Mouse (Mus musculus): Measurements from ENCODE around the gene Mrpl52.

Gene Mrpl52

DNA sequence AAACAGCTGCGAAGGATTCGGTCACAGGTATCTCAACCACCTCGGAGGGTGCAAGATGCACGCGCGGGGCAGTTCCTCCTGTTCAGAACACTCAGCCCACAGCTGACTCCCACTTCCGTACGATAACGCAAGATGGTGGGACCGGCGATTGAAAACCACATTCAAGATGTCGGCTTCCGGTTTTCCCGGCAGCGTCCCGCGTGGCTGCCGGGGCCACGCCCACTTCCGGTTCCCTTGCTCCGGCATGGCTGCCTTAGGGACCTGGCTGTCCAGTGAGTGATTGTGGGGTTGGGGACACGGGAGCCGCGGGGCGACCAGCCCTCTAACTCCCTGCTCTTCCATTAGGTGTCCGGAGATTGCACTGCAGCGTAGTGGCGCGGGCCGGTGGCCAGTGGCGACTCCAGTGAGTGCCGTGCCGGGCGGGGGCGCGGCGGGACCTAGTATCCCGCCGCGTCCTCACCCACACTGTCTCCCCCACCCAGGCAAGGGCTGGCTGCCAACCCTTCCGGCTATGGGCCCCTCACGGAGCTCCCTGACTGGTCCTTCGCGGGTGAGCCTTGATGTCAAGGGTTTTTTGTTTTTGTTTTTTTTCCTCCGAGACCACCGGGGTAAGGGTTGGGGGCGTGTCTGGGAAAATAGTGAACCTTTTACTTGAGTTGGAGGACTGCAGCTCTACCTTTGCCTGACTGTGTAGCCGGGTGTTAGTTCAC is at the start of gene Mrpl52:
Gene Mrpl52 (plus strand): TSS at position 221 of the 710 bp plus-strand sequence.
- DNase-seq = peak; percentile 88 to 91

DNA sequence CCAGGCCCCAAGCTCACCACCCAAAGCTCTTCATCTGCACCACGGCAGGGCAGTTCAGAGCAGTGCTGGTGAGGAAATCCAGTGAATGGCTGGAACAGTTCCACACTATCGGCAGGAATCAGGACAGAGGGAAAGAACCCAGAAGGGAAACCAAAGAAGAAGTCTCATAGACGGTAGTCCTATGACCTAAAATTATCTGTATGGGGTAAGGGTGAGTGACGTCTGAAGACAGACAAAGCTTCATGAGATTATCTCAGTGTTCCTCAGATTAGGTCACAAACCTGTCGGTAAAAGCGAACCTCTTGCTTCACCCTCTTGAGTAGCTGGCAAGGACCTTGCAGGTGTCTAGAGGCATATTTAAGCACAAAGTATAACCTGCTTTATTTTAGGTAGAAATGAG is 49.5 kb upstream of the Mrpl52 start:
- no peak for DNase-seq

DNA sequence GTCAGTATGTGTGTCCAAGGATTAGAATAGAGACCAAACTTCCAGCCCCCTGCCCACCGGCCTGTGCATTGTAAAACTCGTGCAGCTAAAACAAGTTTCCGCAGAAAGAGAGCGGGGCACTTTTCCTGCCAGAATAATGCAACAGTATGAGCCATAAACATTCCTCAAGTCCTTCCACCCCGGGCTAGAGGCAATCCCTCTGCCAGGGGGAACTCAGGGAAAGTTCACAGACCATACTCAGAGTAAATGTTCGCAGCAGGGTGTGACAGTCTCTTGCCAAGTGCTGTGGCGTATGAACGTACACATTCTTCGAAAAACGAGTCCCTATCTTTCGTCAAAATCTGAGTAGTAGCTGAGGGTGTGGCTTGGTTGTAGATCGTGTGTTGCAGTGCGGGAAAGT is 47.1 kb upstream of the Mrpl52 start:
- DNase-seq = no peak

DNA sequence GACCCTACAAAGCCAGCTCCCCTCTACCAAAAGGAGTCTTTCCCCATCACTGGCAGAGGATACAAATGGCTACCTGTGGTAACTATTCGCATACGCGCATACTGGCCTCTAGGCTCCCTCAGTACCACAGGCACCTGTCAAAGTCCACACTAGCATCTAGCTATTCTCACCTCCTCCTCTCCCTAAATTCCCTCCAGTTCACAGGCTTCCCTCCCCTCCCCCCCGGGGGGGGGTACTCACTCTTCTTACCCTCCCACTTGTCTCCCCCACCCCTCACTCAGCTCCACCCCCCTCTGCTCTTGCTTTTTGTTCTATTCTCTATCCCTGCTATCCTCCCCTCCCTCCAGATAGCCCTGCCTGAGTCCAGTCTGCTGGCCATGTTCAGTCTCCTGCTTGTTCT is 46.1 kb upstream of the Mrpl52 start:
- DNase-seq = no peak

DNA sequence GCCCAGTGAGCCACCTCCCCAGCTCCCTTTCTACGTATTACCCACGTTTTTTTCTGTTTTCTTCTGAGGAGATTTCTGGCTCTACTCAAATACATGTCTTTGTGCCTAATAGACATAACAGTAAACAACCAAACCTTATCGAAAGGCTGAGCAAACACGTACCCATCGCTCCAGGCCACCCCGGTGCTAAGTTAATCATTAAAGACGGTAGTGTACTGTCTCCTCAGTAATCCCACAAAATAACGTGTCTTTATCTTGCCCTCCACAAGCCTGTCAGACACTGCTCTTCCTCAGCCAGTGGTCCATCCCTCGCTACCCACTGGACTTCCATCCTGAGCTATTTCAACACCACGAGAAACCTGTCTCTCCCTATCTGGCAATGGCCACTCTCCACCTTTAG is 44.9 kb upstream of the Mrpl52 start:
- DNase-seq = no peak

DNA sequence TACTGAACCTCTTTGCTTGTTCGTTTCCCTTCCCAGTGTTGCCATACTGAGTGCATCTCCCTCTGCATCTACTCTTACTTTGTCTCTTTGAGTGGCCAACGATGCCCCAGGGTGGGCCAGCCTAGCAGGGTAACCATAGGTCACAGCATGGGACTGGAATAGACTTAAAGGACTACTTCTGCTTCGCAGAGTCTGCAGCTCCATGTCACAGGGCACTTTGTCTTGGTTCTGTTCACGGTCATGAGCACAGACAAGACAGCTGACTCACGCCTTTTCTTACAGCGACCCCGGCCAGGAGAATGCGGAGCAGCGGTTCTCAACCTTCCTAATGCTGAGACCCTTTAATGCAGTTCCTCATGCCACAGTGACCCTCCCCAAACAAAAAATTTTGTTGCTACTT is 44.1 kb upstream of the Mrpl52 start:
- DNase-seq = no peak

DNA sequence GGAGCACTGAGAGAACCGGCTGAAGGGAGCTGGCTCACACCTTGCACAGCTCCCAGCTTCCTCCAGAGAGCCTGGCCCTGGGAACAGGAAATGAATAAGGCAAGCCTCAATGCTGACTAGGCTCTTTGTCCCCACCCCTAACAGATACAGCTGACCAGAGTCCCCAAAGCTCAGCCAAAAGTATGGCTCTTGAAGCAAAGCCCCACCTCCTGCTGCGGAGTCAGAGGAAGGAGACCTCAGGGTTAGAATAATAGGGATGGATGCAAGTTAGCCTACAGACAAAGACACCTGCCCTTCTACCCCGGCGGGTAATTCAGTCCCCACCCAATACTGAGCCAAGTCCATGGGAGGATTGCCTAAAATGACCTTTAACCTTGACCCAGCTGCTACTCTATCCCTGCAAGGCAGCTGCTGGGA is 43.3 kb upstream of the Mrpl52 start:
- no peak for DNase-seq

DNA sequence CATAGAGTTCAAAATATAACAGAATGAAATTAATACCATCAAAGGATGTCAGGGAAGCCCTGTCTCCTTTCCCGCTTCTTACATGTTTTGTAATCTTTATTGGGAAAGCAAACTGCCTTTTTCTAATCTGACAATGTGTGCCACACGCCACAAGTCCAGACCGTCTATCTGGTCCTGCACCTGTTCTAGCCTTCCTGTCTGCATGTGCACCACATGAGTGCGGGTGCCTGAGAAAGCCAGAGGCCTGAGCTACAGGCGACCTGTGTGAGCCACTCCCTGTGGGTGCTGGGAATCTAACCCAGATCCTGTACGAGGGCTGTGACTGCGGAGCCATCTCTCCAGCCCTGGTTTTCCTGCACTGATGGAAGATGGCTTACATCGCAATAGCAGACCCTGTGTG is 42.3 kb upstream of the Mrpl52 start:
- no peak for DNase-seq

DNA sequence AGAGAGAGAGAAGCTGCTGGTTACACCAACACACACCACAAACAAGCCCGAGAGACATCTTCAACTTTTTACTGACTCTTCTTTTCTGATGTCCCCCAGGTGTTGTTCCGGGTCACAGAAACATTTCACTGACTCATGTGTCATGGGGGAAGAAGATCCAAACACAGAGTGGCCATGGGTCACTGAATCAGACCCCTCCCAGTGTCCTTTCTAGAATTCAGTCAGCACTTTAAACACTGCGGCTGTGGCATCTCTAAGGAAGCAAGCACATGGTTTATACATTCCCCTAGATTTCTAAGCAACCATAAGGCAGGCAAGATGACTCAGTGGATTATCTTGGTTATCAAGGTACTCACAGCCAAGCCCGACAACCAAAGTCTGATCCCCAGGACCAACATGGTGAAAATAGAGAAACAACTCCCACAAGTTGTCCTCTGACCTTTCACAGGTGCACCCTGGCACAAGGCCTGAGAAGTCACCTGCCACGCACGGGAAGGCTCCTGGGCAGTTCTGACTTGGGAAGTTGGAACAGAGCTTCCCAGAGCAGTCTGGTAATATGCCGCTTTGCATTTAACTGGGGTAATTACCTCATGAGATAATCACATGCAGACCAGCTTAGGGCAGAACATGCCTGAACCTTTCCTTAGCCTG is 40.6 kb upstream of the Mrpl52 start:
- no peak for DNase-seq

DNA sequence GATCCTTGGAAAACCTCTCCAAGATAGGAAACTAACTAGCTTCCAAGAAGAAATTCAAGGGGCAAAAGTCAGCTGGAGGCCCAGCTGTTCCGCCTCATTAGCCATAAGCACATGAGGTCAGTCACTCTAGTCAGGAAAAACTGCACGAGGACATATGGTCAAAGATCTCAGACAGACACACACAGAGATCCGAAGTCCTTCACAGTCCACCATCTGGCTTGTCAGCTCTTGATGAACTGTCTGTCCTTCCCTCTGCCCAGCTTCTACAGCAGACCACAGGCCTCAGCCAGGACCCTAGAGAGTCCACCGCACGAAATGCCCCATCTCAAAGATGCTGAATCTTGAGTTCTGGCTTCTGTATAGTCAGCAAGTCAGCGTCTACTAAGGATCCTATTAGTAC is 39.2 kb upstream of the Mrpl52 start:
- DNase-seq = no peak

DNA sequence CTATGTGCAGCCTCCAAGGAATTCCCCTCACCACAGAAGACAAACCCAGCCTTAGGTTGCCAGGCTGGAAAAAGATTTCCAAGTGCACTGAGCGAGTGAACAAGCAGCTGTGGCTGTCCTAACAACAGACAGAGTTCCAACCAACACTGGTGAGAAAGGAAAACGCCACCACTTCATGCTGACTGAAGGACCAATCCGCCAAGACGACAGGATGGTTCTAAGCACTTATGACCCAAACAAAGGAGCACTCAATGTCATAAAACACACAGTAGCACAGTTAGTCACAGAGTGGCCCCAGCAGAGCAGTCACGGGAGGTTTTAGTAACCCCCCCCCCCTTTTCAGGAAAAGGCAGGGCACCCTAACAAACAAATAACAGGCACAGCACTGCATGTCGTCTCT is 35.9 kb upstream of the Mrpl52 start:
- DNase-seq = no peak

DNA sequence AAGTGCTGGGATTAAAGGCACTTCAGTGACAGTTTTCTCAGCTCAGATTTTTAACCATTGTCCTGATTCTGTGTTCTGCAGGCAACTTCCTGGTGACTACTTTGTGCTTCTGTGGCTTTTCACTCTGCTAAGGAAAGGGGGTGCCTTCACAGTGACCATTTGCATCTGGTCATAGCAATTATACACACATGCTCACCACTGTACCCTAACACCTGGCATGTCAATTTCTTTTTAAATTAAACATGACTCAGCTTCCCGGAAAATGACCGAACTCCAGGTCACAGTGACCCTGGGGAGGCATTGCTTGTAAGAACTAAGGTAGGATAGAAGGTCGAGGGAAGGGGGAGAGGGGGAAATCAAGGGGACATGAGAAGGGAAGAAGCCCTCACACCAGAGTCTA is 32.9 kb upstream of the Mrpl52 start:
- no peak for DNase-seq

DNA sequence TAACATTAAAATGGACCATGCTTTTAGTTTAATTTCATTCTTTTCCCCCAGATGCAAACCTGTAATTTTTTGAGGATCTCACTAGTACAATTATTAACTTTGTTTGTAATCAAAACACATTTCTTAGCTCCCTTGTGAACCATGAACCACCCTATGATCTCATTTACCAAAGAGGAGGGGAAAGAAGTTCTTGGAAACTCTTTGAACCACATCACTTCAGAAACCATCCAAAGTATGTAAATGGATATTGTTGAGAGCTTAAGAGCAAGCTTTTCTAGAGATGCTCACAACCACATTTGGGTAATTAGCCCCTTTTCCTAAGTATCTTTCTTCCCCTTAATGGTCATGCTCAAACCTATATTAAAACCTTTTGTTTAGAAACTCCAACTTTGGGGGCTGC is 32.4 kb upstream of the Mrpl52 start:
- no peak for DNase-seq

DNA sequence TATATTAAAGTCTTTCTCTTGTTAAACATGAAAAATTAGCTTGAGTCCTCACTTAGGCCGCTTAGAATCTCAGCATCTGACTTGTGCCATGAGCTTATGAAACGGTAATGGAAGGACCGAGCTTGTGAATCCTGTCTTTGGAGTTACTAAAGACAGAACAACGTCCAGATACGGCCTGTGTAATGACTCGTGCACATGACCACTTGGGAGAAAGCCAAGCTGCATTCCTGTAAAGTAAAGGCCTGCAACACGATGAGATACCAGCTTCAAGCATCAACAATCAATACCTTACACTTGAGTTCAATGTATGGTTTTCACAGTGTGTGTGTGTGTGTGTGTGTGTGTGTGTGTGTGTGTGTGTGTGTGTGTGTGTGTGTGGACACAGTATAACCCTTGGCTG is 30.0 kb upstream of the Mrpl52 start:
- no peak for DNase-seq

DNA sequence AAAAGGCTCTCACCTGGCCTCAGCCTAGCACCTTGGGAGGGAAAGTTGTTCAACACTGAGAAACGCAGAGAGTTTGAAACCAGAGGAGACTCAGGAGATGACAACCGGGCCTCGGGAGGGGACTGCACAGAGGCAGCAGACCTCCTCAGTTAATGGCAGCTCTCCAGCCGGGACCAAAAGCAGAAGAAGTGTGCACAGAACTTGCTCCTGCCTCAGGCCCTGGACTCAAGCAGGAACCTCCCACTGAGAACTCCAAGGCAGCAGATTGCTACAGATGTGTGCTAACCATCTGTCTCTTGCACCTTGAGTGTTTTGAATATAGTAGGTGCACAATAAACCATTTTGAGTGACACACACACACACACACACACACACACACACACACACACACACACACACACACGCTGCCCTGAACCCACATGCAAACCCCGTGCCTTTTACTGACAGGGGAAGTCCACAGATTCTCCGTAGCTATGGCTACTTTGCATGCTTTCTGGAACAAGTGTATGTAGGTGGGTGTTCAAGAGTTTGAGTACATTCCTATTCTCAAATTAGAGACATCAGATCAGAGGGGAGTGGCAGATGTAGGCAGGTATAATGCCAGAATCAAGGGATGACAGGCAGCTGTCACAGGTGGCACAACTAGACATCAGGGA is 28.7 kb upstream of the Mrpl52 start:
- no peak for DNase-seq

DNA sequence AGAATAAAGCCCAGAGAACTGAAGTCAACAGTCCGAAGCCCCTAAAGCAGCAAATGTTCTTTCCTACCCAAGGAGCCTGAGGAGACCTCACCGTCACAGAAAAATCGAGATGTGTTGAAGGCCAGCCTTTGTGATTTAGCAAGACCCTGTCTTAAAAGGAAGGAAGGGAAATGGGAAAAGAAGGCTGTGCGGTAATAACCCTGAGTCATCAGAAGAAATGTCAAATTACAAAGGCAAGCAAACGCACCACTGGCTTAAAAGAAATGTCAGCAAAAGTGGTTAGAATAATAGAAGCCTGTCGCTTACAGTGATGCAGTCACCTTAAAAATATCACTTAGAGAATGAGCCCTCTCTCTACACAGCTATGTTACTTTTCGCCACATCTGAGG is 28.2 kb upstream of the Mrpl52 start:
- no peak for DNase-seq

DNA sequence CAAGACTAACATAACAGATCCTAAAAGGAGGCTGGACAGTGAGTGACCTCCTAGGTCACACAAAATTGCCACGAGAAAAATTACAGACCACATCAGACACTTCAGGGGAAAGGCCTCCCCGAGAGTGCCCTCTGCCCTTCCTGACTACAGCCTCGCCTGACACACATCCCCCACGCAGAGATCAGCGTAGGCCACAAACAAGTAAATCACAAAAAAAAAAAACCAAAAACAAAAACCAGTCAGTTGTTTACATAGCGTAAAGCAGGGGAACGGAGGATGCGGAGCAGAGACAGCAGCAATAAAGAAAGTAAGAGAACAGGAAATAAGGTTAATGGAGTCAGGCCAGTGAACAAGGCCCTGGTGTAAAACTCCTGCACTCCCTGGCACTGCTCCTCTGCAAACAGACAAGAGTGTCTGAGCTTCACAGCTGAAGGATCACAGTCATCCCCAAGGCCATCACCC is 27.8 kb upstream of the Mrpl52 start:
- DNase-seq = no peak

DNA sequence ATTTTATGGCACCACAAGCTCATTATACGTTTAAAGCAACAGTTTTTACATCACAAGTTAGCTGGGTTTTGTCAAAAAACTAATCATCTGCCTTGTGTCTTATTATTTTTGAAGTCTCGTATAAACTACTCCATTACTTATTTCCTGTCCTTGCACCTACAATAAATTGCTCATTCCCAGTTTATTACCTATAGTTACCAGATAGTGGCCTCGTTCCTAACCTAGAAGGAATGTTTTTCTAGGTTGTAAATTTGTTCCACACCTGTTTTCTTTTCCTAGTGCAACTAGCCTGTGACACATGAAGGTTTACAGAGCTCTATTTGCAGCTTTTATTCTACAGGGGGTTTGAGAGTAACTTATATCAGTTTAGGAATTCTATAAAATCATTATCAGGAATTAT is 25.0 kb upstream of the Mrpl52 start:
- DNase-seq = no peak

DNA sequence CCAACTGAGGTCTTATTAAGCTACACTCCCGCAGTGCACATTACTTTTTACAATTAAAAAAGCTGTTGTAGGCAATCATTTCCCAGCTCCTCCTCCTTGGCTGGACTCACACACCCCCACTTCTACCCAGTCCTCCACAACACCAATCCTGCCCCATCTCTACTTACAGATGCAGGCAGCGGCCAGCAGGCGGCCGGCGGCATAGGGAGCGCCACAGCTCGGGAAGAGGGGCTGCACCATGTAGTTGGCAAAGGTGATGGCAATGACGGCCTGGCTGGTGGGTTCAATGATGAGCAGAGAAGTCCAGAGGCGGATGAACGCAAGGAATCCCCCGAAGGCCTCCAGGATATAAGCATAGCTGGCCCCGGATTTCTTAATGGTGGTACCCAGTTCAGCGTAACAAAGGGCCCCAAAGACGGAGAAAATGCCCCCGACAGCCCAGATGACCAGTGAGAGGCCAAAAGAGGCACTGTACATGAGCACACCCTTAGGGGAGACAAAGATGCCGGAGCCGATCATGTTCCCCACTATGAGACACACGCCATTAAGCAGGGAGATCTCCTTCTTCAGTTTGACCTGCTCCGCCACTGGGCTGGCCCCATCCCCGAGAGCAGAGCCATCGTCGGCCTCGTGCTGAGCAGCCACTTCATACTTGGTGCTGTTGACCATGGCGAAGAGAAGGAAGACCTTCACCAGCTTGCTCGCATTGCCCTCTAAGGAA is 18.2 kb upstream of the Mrpl52 start:
- DNase-seq = no peak

DNA sequence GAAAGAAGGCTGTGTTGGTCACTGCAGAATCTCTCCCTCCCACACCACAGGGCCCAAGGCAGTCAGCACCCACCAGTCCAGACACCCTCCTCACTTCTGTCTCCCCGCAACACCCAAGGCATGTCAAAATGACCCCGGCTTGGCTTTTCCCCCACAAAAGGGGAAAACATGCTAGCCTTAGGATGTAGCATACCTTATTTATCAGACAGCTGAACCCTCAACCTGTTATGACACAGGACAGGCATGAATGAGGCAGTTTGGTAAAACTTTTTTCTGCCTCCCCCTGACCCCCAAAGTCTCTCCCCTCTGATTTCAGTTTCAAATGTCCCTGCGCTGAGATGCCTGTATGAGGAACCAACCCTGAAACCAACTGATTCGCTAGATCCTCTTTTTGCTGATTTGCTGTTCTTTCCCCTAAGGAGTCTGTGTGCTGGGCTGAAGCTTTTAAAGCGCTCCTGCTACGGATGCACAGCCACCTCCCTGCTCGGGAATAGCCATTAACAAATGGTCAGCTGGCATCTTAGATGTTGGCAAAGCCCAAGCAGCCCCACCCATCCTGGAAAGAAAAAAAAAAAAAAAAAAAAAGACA is 17.6 kb upstream of the Mrpl52 start:
- no peak for DNase-seq

DNA sequence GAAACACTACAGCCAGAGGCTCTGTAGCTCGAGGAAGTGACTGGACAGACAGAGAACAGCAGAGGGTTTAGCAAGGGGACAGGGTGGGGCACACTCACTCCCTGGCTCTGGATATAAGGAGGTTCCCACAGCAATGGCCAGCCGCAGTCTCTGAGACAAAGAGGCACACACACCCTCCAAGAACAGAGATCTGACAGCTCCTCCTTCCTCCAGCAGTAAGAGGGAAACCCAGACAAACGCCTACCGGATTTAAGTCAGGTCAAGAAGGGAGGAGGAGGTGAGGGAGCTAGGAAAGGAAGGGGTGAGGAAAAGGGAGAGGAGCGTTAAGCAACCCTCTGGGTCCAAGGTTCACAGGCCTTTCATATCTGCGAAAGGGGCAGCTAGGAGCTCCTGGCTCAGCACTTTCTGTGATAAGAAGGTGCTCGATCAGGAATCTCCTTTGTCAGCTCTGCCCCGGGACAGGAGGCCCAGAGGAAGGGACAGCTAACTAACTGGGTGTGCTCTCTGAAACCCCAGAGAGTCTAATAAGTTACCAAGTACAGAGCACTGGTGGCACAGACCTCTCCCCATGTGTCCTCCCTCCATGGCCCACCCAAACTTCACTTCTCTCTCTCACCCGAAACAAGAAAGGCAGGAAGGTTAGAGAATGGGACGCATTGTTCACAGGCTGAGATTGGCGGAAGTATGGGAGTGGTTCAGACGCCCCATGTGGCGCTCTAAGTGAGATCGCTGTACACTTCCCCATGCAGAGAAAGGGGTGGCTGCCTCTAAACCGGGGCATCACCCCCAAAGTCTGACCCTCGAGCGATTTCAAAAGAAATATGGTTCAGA is 16.5 kb upstream of the Mrpl52 start:
- DNase-seq = no peak

DNA sequence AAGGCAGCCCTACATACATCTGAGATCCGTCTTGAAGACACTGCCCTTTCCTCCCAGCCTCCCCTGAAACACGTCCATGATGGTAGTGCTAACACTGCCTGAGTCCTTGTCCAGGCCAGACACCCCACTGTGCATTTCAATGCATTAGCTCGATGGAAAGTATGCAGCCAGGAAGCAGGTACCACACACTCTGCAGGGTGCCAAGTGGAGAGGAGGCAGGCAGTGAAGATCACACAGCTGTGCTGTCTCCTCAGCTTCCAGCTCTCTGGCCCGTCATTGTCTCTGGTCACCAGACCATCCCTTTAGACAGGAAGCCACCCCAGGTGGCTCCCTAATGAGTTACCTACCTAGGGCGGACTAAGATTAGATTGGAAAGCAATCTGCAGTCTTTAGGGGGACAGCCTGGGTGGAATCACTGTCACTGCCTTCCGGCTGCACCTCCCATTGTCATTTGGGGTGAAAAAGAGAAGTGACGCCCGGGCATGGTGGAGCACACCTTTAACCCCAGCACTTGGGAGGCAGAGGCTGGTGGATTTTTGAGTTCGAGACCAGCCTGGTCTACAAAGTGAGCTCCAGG is 14.6 kb upstream of the Mrpl52 start:
- no peak for DNase-seq

Data from cerebellum, adult 18-20 months (tissue).